Mouse (Mus musculus): ENCODE measurements around the gene Gbp7. TPM values are rescaled to one million over a fixed set of nuclear protein-coding genes. Genes with fewer than 3 reads are reported as not detected.

The Gbp7 gene
- 0.80 and 1.0 TPM in 2 replicates for polyA plus RNA-seq (2014; fragmentation: Nextera tagmentation; extraction: Ambion mirVana)

DNA sequence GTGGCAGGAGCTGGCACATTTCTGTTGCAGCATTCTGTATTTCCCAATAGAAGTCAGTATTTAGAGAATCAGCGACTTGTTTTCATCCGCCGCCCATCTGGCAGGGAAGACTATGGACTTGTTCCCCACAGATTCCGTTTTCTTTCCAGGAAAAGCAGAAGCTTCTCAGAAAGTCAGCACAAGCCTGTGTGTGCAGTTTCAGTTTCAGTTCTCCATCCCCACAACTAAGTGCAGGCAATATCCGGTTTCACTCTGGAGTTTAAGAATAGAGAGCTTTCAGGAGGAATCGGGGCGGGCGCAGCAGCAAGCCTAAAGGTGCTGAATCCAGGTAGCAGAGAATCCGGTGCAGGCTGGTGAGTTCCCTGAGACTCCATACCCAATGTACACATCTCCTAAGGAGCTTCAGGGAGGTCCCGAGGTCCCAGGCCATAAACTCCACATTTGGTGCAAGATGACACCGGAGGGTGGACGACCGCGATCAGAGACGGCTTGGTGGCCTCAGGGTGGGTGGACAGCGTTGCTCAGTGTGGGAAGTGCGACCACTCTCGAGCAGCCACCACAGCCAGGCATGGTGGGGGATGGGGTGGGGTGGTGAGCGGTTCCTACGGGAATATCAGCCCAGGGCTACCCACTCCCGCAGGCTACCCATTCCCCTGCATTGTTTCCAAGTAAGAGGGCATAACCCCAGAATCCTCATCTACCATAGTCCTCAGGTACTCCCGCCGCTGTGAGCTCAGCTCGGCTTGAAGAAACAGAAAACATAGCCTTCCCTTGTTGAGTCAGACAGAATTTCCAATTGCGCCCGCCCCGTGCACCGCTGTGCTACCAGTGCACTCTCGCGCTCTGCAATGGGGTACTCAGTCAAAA is at the start of gene Gbp7:
Gbp7 (plus strand) TSS at position 256 of the 867 bp plus-strand sequence.
- Histone ChIP-seq H3K4me1 (replicated peaks; ENCODE audit: control insufficient read depth, insufficient read depth, low read length) (no peaks in the 10 kb centered on the region), H3K4me2 (ENCODE audit: low read depth, low read length, severe bottlenecking) (peak within 1 kb of the TSS; percentile 92), H3K9me3 (ENCODE audit: control insufficient read depth, low read length) (no peaks in the 10 kb centered on the region), H3K27me3 (ENCODE audit: control insufficient read depth, insufficient read depth, low read length) (no peaks in the 10 kb centered on the region; the same call in 1 of the 2 replicates), H3K4me3 (ENCODE audit: low read depth, low read length) (peak within 1 kb of the TSS; percentile 44), H3K9ac (ENCODE audit: low read length) (peak within 1 kb of the TSS; percentile 55), H3K36me3 (ENCODE audit: control insufficient read depth, insufficient read depth, low read length) (no peaks in the 10 kb centered on the region), H3K27ac (ENCODE audit: low read depth, low read length) (no peak within 1 kb of the TSS)
- ATAC-seq (replicated peaks; ENCODE audit: low FRiP score), result peak; percentile 89
- WGBS, result 2% methylated on average over 30 of the region's 30 CpGs
- peak; percentile 65 for DNase-seq (ENCODE audit: low spot score)

DNA sequence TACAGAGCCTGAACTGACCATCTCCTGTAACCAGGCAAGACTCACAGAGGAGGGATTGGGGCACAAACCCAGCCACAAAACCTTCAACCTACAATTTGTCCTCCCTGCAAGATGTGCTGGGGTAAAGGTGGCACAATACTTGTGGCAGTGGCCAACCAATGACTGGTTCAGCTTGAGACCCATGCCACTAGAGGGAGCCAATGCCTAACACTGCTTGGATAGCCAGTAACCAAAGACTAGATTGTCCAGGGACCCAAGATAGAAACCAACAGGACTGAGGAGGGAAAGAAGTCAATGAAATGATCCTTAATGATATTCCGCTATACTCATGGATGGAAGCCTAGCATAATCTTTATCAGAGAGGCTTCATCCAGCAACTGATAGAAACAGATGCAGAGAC is 39.7 kb upstream of the Gbp7 start:
- H3K4me1 ChIP-seq (replicated peaks; ENCODE audit: control insufficient read depth, insufficient read depth, low read length), result no peaks in the 10 kb centered on the region
- peak; percentile 76 for ATAC-seq (replicated peaks; ENCODE audit: low FRiP score)
- H3K36me3 ChIP-seq (ENCODE audit: control insufficient read depth, insufficient read depth, low read length), result no peaks in the 10 kb centered on the region
- DNase-seq (ENCODE audit: low spot score), result peak; percentile 69
- H3K4me3 ChIP-seq (ENCODE audit: low read depth, low read length), result no peak overlapping the region
- no peak overlapping the region for H3K4me2 ChIP-seq (ENCODE audit: low read depth, low read length, severe bottlenecking)
- H3K9ac ChIP-seq (ENCODE audit: low read length), result no peak overlapping the region
- H3K27ac ChIP-seq (ENCODE audit: low read depth, low read length), result no peak overlapping the region
- 68% methylated on average over 1 of the region's 1 CpGs for WGBS
- H3K27me3 ChIP-seq (ENCODE audit: control insufficient read depth, insufficient read depth, low read length), result no peaks in the 10 kb centered on the region
- no peaks in the 10 kb centered on the region for H3K9me3 ChIP-seq (ENCODE audit: control insufficient read depth, low read length)

GRCm38 (mm10) chr3:142493536-142494061 is 36.5 kb upstream of the Gbp7 start, which contains the start of gene Gbp5:
Gene Gbp5 (plus strand): TSS chr3:142493978.
- DNase-seq (ENCODE audit: low spot score) (no peak), ATAC-seq (replicated peaks; ENCODE audit: low FRiP score) (no peak)
- Histone ChIP-seq H3K4me2 (ENCODE audit: low read depth, low read length, severe bottlenecking) (no peak within 1 kb of the TSS), H3K9ac (ENCODE audit: low read length) (no peak within 1 kb of the TSS), H3K4me1 (replicated peaks; ENCODE audit: control insufficient read depth, insufficient read depth, low read length) (no peaks in the 10 kb centered on the region), H3K27ac (ENCODE audit: low read depth, low read length) (no peak within 1 kb of the TSS), H3K9me3 (ENCODE audit: control insufficient read depth, low read length) (no peaks in the 10 kb centered on the region), H3K27me3 (ENCODE audit: control insufficient read depth, insufficient read depth, low read length) (no peaks in the 10 kb centered on the region), H3K36me3 (ENCODE audit: control insufficient read depth, insufficient read depth, low read length) (no peaks in the 10 kb centered on the region), H3K4me3 (ENCODE audit: low read depth, low read length) (no peak within 1 kb of the TSS)
- 78% methylated on average over 6 of the region's 6 CpGs for WGBS

GRCm38 (mm10) chr3:142495146-142495655 is 34.9 kb upstream of the Gbp7 start:
- WGBS, result 93% methylated on average over 5 of the region's 5 CpGs
- DNase-seq (ENCODE audit: low spot score), result no peak
- no peak overlapping the region for H3K4me3 ChIP-seq (ENCODE audit: low read depth, low read length)
- no peaks in the 10 kb centered on the region for H3K4me1 ChIP-seq (replicated peaks; ENCODE audit: control insufficient read depth, insufficient read depth, low read length)
- no peaks in the 10 kb centered on the region for H3K27me3 ChIP-seq (ENCODE audit: control insufficient read depth, insufficient read depth, low read length)
- no peak overlapping the region for H3K9ac ChIP-seq (ENCODE audit: low read length)
- ATAC-seq (replicated peaks; ENCODE audit: low FRiP score), result no peak
- no peak overlapping the region for H3K4me2 ChIP-seq (ENCODE audit: low read depth, low read length, severe bottlenecking)
- H3K9me3 ChIP-seq (ENCODE audit: control insufficient read depth, low read length), result no peaks in the 10 kb centered on the region
- H3K36me3 ChIP-seq (ENCODE audit: control insufficient read depth, insufficient read depth, low read length), result no peaks in the 10 kb centered on the region
- no peak overlapping the region for H3K27ac ChIP-seq (ENCODE audit: low read depth, low read length)

DNA sequence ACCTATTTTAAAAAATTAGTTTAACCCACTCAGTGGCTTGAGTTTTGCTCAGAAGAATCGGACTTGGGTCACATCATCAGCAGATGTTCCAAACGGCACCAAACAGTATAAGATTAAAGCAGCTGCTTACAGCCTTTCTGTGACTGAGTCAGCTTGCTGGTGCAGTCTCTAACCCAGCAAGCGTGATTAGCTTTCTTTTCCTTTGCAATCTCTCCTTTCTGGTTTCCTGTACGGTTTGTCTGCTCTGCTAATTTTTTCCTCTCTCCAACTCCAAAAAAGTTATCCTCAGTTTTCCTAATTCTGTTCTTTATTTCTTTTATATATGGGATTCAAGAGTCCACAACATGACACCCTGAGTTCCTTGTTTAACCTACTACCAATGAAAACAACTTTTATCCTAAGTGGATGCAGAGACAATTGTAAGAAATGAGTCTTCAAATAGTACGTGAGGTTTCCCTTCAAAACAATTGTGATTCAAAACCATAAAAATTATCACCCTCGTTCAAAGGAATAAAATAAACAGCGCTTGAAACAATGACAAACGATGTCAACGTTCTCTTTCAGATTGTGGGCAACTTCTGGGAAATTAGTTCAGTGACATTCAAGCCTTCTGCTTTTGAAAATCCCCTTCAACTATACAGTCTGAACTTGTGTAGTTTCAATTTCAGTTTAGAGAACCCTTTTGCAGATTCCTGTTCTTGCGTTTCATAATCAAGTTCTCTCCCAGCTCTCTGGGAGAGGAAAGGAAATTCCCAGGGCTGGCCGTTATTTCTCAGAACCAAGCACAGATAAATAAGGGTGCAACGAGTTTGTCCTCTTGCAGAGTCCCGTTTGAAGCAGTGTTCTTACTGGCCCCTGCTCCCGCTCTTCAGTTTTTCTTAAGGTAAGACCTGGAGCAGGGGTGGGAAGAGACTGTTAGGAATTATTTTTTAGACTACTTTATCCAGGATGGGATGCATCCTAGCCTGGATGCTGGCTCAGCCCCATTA is 33.7 kb upstream of the Gbp7 start:
- H3K4me2 ChIP-seq (ENCODE audit: low read depth, low read length, severe bottlenecking), result no peak overlapping the region
- DNase-seq (ENCODE audit: low spot score), result no peak

DNA sequence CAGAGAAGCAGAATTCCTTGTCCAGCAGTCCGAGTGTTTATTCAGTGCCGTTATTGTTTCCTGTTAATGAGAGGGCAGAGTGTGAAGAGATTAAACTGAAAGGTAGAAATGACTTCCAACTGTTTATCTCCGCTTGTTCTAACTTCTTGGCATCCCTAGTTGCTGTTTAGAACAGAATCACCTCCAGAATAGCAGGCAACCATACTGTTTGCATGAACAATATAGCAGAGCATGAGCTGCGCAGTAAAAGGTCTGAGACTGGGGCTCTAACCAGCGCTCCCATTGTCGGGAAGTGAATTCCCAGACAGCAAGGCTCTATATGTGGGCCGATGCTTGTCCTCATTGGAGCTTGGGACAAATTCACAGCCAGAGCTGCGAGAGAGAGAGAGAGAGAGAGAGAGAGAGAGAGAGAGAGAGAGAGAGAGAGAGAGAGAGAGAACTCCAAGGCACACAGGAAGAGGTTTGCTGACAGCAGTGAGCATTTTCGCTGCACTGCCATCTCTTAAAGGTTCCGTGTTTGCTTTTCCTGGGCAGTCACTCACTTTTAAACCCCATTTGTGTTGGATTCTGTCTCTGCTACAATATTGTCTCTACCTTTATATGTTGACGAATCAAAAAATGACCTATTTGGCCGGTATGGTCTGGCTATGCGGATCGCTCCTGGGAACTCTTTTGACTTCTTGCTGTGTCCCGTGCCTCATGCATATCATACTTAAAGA is 32.9 kb upstream of the Gbp7 start:
- no peaks in the 10 kb centered on the region for H3K4me1 ChIP-seq (replicated peaks; ENCODE audit: control insufficient read depth, insufficient read depth, low read length)
- WGBS, result 57% methylated on average over 15 of the region's 15 CpGs
- H3K4me2 ChIP-seq (ENCODE audit: low read depth, low read length, severe bottlenecking), result no peak overlapping the region
- no peaks in the 10 kb centered on the region for H3K27me3 ChIP-seq (ENCODE audit: control insufficient read depth, insufficient read depth, low read length)
- H3K4me3 ChIP-seq (ENCODE audit: low read depth, low read length), result no peak overlapping the region
- DNase-seq (ENCODE audit: low spot score), result no peak
- H3K36me3 ChIP-seq (ENCODE audit: control insufficient read depth, insufficient read depth, low read length), result no peaks in the 10 kb centered on the region
- no peak overlapping the region for H3K27ac ChIP-seq (ENCODE audit: low read depth, low read length)
- ATAC-seq (replicated peaks; ENCODE audit: low FRiP score), result no peak
- H3K9ac ChIP-seq (ENCODE audit: low read length), result no peak overlapping the region
- no peaks in the 10 kb centered on the region for H3K9me3 ChIP-seq (ENCODE audit: control insufficient read depth, low read length)

More for the DNA sequence above, 33.7 kb upstream of the Gbp7 start:
- H3K4me3 ChIP-seq (ENCODE audit: low read depth, low read length), result no peak overlapping the region
- no peak for ATAC-seq (replicated peaks; ENCODE audit: low FRiP score)
- no peak overlapping the region for H3K27ac ChIP-seq (ENCODE audit: low read depth, low read length)
- H3K9me3 ChIP-seq (ENCODE audit: control insufficient read depth, low read length), result no peaks in the 10 kb centered on the region
- no peaks in the 10 kb centered on the region for H3K4me1 ChIP-seq (replicated peaks; ENCODE audit: control insufficient read depth, insufficient read depth, low read length)
- 73% methylated on average over 14 of the region's 14 CpGs for WGBS
- no peaks in the 10 kb centered on the region for H3K27me3 ChIP-seq (ENCODE audit: control insufficient read depth, insufficient read depth, low read length)
- H3K9ac ChIP-seq (ENCODE audit: low read length), result no peak overlapping the region
- H3K36me3 ChIP-seq (ENCODE audit: control insufficient read depth, insufficient read depth, low read length), result no peaks in the 10 kb centered on the region

DNA sequence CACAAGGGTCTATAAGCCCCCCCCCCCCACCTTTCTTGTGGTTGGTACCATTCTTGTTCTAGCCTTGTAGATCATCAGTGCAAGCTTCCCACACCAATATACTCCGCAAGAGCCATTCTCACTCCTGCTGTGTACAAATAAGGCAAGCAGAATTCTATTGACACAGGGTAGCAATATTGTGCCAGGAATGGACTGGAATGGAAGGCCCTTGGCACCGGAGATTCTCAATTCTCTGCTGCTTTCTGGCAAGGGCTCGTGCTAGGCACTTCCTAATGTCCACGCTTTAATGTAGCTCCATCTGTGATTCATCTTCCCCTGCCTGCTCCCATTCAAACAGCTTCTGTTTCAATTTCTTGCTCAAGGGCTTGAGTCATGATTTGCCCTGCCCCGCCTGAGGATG is 31.2 kb upstream of the Gbp7 start:
- H3K4me2 ChIP-seq (ENCODE audit: low read depth, low read length, severe bottlenecking), result no peak overlapping the region
- DNase-seq (ENCODE audit: low spot score) (no peak), ATAC-seq (replicated peaks; ENCODE audit: low FRiP score) (no peak)
- H3K27me3 ChIP-seq (ENCODE audit: control insufficient read depth, insufficient read depth, low read length), result no peaks in the 10 kb centered on the region
- no peak overlapping the region for H3K9ac ChIP-seq (ENCODE audit: low read length)
- no peaks in the 10 kb centered on the region for H3K4me1 ChIP-seq (replicated peaks; ENCODE audit: control insufficient read depth, insufficient read depth, low read length)
- no peaks in the 10 kb centered on the region for H3K36me3 ChIP-seq (ENCODE audit: control insufficient read depth, insufficient read depth, low read length)
- H3K27ac ChIP-seq (ENCODE audit: low read depth, low read length), result no peak overlapping the region
- WGBS, result 91% methylated on average over 5 of the region's 5 CpGs
- H3K4me3 ChIP-seq (ENCODE audit: low read depth, low read length), result no peak overlapping the region
- H3K9me3 ChIP-seq (ENCODE audit: control insufficient read depth, low read length), result no peaks in the 10 kb centered on the region

Data from forebrain, embryonic 11.5 days (tissue).